Mouse (Mus musculus) midbrain, embryonic 15.5 days (tissue): Measurements from ENCODE around the gene Satb1. TPM values are rescaled to one million over a fixed set of nuclear protein-coding genes. Genes with fewer than 3 reads are reported as not detected.
A peak's percentile ranks its signal among the peaks of the same experiment; 100 is the strongest.

Source experiments
- ATAC-seq: fragments of 200-750 bp; cut with Nextera tagmentation; replicated peaks from 2 replicates; pipeline ENCODE4 v1.8.0; 2017; ENCODE audit warnings: moderate TSS enrichment
- H3K27ac ChIP-seq: fragments of 300-500 bp; sonication (generic); 2 replicates; pipeline ENCODE4 v1.5.1; 2015; ENCODE audit warnings: mild to moderate bottlenecking, inconsistent platforms
- H3K27me3 ChIP-seq: fragments of 300-500 bp; sonication (generic); replicated peaks from 2 replicates; pipeline ENCODE4 v1.6.1; 2015; ENCODE audit warnings: inconsistent platforms
- H3K36me3 ChIP-seq: fragments of 300-500 bp; sonication (generic); replicated peaks from 2 replicates; pipeline ENCODE4 v1.6.1; 2015; ENCODE audit warnings: inconsistent platforms
- H3K4me1 ChIP-seq: fragments of 300-500 bp; sonication (generic); 2 replicates; pipeline ENCODE4 v1.6.1; 2015; ENCODE audit warnings: inconsistent platforms
- H3K4me2 ChIP-seq: fragments of 300-500 bp; sonication (generic); 2 replicates; pipeline ENCODE4 v1.6.1; 2015; ENCODE audit warnings: inconsistent platforms, mild to moderate bottlenecking, moderate library complexity
- H3K4me3 ChIP-seq: fragments of 300-500 bp; sonication (generic); 2 replicates; pipeline ENCODE4 v1.5.1; 2015; ENCODE audit warnings: mild to moderate bottlenecking, inconsistent platforms
- H3K9ac ChIP-seq: fragments of 300-500 bp; sonication (generic); 2 replicates; pipeline ENCODE4 v1.6.1; 2015; ENCODE audit warnings: mild to moderate bottlenecking, inconsistent platforms
- H3K9me3 ChIP-seq: fragments of 300-500 bp; sonication (generic); 2 replicates; pipeline ENCODE4 v1.6.1; 2016; ENCODE audit warnings: inconsistent platforms
- WGBS: fragments of 180-500 bp; shearing (Covaris S2); methylation state at CpG from one replicate; pipeline ENCODE4 v1.1.7; 2015; ENCODE audit warnings: mixed read lengths; 5-methylcytosine and 5-hydroxymethylcytosine counted together
- polyA plus RNA-seq: library from polyadenylated mRNA; unstranded; fragments of >200 nt; fragmentation: Nextera tagmentation; extraction: Ambion mirVana; gene quantifications from 2 replicates; pipeline ENCODE4 v1.2.1, GENCODE M21; 2015

Satb1 gene
- polyA plus RNA-seq, 1 experiment from 2014 or later: 21.5 TPM

GRCm38 (mm10) chr17:51789098-51789497, 44.0 kb downstream of the Satb1 start:
- H3K4me2 ChIP-seq: no peak overlapping the region
- WGBS: 95% methylated on average over 4 of the region's 4 CpGs
- no peak overlapping the region for H3K4me3 ChIP-seq
- no peaks in the 10 kb centered on the region for H3K27me3 ChIP-seq
- H3K4me1 ChIP-seq: peaks cover 12% of the 10 kb centered on the region
- no peaks in the 10 kb centered on the region for H3K9me3 ChIP-seq
- no peak for ATAC-seq
- no peaks in the 10 kb centered on the region for H3K36me3 ChIP-seq
- no peak overlapping the region for H3K9ac ChIP-seq
- H3K27ac ChIP-seq: no peak overlapping the region

GRCm38 (mm10) chr17:51787955-51788354, 45.1 kb downstream of the Satb1 start:
- no peak overlapping the region for H3K4me2 ChIP-seq
- no peaks in the 10 kb centered on the region for H3K9me3 ChIP-seq
- no peak overlapping the region for H3K4me3 ChIP-seq
- H3K27ac ChIP-seq: no peak overlapping the region
- H3K27me3 ChIP-seq: no peaks in the 10 kb centered on the region
- peaks cover 12% of the 10 kb centered on the region for H3K4me1 ChIP-seq
- H3K9ac ChIP-seq: no peak overlapping the region
- no peaks in the 10 kb centered on the region for H3K36me3 ChIP-seq
- no peak for ATAC-seq
- WGBS: 99% methylated on average over 2 of the region's 2 CpGs

- no peaks in the 10 kb centered on the region for H3K27me3 ChIP-seq
- no peak for ATAC-seq
- no peak overlapping the region for H3K4me3 ChIP-seq
- no peak overlapping the region for H3K9ac ChIP-seq
- no peak overlapping the region for H3K4me2 ChIP-seq
- 0 out of 2 replicates have a peak, but pooled peaks cover 2% of the 10 kb centered on the region for H3K36me3 ChIP-seq
- peaks cover 12% of the 10 kb centered on the region for H3K4me1 ChIP-seq
- 86% methylated on average over 2 of the region's 2 CpGs for WGBS
- H3K27ac ChIP-seq: no peak overlapping the region
- no peaks in the 10 kb centered on the region for H3K9me3 ChIP-seq
Observed at GRCm38 (mm10) chr17:51786050-51786449, 47.0 kb downstream of the Satb1 start.

- no peaks in the 10 kb centered on the region for H3K27me3 ChIP-seq
- H3K9me3 ChIP-seq: no peaks in the 10 kb centered on the region
- no peak overlapping the region for H3K9ac ChIP-seq
- H3K36me3 ChIP-seq: 0 out of 2 replicates have a peak, but pooled peaks cover 2% of the 10 kb centered on the region
- H3K4me3 ChIP-seq: no peak overlapping the region
- WGBS: 80% methylated on average over 9 of the region's 9 CpGs
- peaks cover 3% of the 10 kb centered on the region; the same call in 1 of the 2 replicates for H3K4me1 ChIP-seq
- H3K4me2 ChIP-seq: no peak overlapping the region
- H3K27ac ChIP-seq: no peak overlapping the region
- no peak for ATAC-seq
Observed at GRCm38 (mm10) chr17:51784935-51785334, 48.2 kb downstream of the Satb1 start.

- H3K36me3 ChIP-seq: 0 out of 2 replicates have a peak, but pooled peaks cover 2% of the 10 kb centered on the region
- WGBS: 85% methylated on average over 8 of the region's 8 CpGs
- no peaks in the 10 kb centered on the region for H3K9me3 ChIP-seq
- H3K4me1 ChIP-seq: no peaks in the 10 kb centered on the region
- no peak overlapping the region for H3K27ac ChIP-seq
- H3K27me3 ChIP-seq: no peaks in the 10 kb centered on the region
- H3K4me3 ChIP-seq: no peak overlapping the region
- no peak overlapping the region for H3K9ac ChIP-seq
- H3K4me2 ChIP-seq: no peak overlapping the region
- no peak for ATAC-seq
Observed at GRCm38 (mm10) chr17:51783591-51784279, 49.4 kb downstream of the Satb1 start.

GRCm38 (mm10) chr17:51780036-51780435, 53.1 kb downstream of the Satb1 start:
- H3K9me3 ChIP-seq: no peaks in the 10 kb centered on the region
- 89% methylated on average over 11 of the region's 11 CpGs for WGBS
- H3K36me3 ChIP-seq: 0 out of 2 replicates have a peak, but pooled peaks cover 2% of the 10 kb centered on the region
- no peaks in the 10 kb centered on the region for H3K27me3 ChIP-seq
- H3K27ac ChIP-seq: no peak overlapping the region
- no peak overlapping the region for H3K9ac ChIP-seq
- H3K4me3 ChIP-seq: no peak overlapping the region
- no peaks in the 10 kb centered on the region for H3K4me1 ChIP-seq
- no peak overlapping the region for H3K4me2 ChIP-seq
- ATAC-seq: no peak

GRCm38 (mm10) chr17:51778961-51779360, 54.1 kb downstream of the Satb1 start:
- WGBS: 77% methylated on average over 2 of the region's 2 CpGs
- Histone ChIP-seq H3K36me3 (0 out of 2 replicates have a peak, but pooled peaks cover 2% of the 10 kb centered on the region), H3K27ac (no peak overlapping the region), H3K9me3 (no peaks in the 10 kb centered on the region), H3K4me1 (no peaks in the 10 kb centered on the region), H3K9ac (no peak overlapping the region), H3K4me2 (no peak overlapping the region), H3K27me3 (no peaks in the 10 kb centered on the region), H3K4me3 (no peak overlapping the region)
- ATAC-seq: no peak

- ATAC-seq: 0 out of 2 replicates have a peak, but pooled peaks have one; percentile 19
Observed at GRCm38 (mm10) chr17:51777813-51778212, 55.3 kb downstream of the Satb1 start.

GRCm38 (mm10) chr17:51775070-51775881, 57.8 kb downstream of the Satb1 start:
- ATAC-seq: peak; percentile 62; the same call in 1 of the 2 replicates
- Histone ChIP-seq H3K9ac (no peak overlapping the region), H3K4me1 (no peaks in the 10 kb centered on the region), H3K9me3 (no peaks in the 10 kb centered on the region), H3K27me3 (no peaks in the 10 kb centered on the region), H3K4me3 (no peak overlapping the region), H3K4me2 (no peak overlapping the region), H3K27ac (no peak overlapping the region), H3K36me3 (no peaks in the 10 kb centered on the region)
- 52% methylated on average over 18 of the region's 18 CpGs for WGBS

More at GRCm38 (mm10) chr17:51777813-51778212, 55.3 kb downstream of the Satb1 start:
- no peak overlapping the region for H3K4me3 ChIP-seq
- H3K27me3 ChIP-seq: no peaks in the 10 kb centered on the region
- H3K27ac ChIP-seq: no peak overlapping the region
- H3K36me3 ChIP-seq: 0 out of 2 replicates have a peak, but pooled peaks cover 2% of the 10 kb centered on the region
- no peak overlapping the region for H3K4me2 ChIP-seq
- no peaks in the 10 kb centered on the region for H3K4me1 ChIP-seq
- H3K9me3 ChIP-seq: no peaks in the 10 kb centered on the region
- 82% methylated on average over 1 of the region's 1 CpGs for WGBS
- H3K9ac ChIP-seq: no peak overlapping the region

- H3K4me2 ChIP-seq: no peak overlapping the region
- ATAC-seq: no peak
- H3K27me3 ChIP-seq: no peaks in the 10 kb centered on the region
- H3K9me3 ChIP-seq: no peaks in the 10 kb centered on the region
- no peaks in the 10 kb centered on the region for H3K36me3 ChIP-seq
- H3K9ac ChIP-seq: no peak overlapping the region
- 93% methylated on average over 8 of the region's 8 CpGs for WGBS
- H3K27ac ChIP-seq: no peak overlapping the region
- H3K4me3 ChIP-seq: no peak overlapping the region
- H3K4me1 ChIP-seq: peaks cover 16% of the 10 kb centered on the region
Observed at GRCm38 (mm10) chr17:51763600-51763999, 69.5 kb downstream of the Satb1 start.

- peaks cover 16% of the 10 kb centered on the region for H3K4me1 ChIP-seq
- no peak overlapping the region for H3K27ac ChIP-seq
- no peak overlapping the region for H3K4me2 ChIP-seq
- no peak overlapping the region for H3K9ac ChIP-seq
- no peaks in the 10 kb centered on the region for H3K9me3 ChIP-seq
- ATAC-seq: no peak
- no peak overlapping the region for H3K4me3 ChIP-seq
- no peaks in the 10 kb centered on the region for H3K27me3 ChIP-seq
- H3K36me3 ChIP-seq: no peaks in the 10 kb centered on the region
- 81% methylated on average over 7 of the region's 7 CpGs for WGBS
Observed at GRCm38 (mm10) chr17:51762503-51762902, 70.6 kb downstream of the Satb1 start.

GRCm38 (mm10) chr17:51760997-51761655, 72.0 kb downstream of the Satb1 start:
- Histone ChIP-seq H3K27me3 (no peaks in the 10 kb centered on the region), H3K4me2 (peak overlapping the region; percentile 47), H3K27ac (peak overlapping the region; percentile 37), H3K9me3 (no peaks in the 10 kb centered on the region), H3K36me3 (no peaks in the 10 kb centered on the region), H3K9ac (no peak overlapping the region), H3K4me1 (peaks cover 16% of the 10 kb centered on the region), H3K4me3 (peak overlapping the region; percentile 28)
- peak; percentile 75 for ATAC-seq
- 54% methylated on average over 17 of the region's 17 CpGs for WGBS
